Mouse (Mus musculus) cerebellum, postnatal 14 days (tissue): ENCODE measurements at regions not wholly inside any gene's neighbourhood (a gene's known extent, or its start where the extent isn't known, plus 50 kb on each side); places are given as distances from the start of the nearest gene placed in this dataset.
"Not testable (repeated sequence)": the region's sequence is repeated elsewhere in the genome, so short reads cannot be mapped to it uniquely, and the experiment has no call there.

Experiments used
- DNase-seq, 2 experiments: peaks; one replicate each; pipeline ENCODE4 v3.0.0; 2021; ENCODE audit warnings: mixed read lengths in 2 of 2

DNA sequence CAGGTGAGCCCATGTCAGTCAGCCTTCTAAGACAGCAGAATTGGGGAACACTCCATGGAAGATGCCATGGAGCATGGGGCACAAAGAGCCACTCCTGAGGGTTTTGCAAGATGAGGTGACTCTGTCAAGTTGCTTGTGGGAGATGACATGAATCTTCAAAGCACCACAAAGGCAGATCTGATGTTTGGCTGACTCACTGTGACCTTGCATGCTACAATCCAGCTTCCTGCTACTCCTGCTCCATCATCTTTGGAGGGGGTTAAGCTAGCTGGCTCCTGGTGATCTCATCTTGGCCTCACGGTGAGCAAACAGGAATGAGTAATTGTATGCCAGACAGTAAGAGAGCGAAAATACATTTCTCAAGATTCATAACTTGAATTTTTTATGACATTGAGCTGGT is 176.3 kb upstream of the Gm10131 start:
- DNase-seq = no peak

DNA sequence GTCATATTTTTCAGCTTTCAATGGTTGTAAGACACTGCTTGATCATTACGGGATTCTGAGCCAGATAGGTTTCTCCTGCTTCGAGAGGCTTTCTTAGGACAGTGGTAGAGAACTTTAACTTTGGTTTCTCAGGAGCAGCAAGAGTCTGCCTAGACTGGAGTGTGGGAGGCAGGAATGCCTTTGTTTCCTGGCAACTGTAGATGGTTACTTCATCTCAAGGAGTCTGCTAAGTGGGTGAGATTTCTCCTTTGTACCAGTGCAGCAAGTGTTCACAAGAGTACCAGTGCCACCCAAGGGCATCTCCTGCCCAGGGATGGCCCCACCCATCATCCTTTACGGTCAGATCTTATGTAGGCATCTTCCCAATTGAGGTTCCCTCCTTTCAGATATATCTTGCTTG is 173.0 kb upstream of the Gm10131 start:
- DNase-seq = no peak

DNA sequence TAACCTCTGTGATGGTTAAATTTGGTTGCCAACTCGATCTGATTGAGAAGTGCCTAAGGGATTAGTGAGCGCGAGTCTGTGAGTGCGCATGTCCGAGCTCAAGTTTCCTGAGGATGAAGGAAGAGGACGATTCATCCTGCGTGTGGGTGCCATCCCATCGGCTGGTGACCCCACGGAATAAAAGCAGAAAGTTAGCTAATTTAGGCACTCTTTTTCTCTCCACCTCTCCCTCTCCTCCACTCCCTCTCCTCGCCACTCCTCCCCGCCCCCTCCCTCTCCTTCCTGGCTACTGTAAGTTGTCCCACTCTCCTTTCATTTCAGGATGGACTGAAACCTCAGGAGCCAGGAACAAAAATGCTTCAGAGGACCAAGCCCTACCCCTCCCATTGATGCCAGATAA is 168.9 kb upstream of the Gm10131 start:
- DNase-seq = no peak

DNA sequence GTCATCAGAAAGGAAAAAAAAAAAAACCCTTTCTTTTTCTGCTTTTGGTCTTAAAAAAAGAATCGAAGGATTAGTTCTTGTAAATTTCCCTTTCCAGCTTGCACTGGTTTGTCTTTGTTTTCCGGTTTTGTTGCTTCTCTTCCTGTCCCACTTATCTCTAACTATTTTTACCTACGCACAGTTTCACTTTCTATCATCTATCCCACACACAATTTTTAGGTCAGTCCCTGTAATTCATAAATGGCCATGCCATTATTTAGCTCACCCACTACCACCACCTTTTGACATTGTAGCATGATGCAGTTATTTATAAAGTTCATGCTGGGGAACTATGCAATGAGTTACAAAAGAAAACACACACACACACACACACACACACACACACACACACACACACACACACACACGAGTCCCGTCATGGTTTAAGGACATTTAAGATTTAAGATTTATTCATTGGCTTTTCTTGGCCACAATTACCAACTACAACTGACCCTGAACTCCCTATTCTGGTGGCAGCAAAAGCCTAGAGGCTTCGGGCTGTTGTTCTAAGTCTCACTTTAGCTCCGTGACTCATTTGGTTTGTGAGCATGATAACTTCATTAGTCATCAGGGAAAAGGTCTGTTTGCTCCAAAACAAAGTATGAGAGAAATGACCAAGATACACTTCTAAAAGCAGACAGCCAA is 164.6 kb upstream of the Gm10131 start:
- DNase-seq = no peak

DNA sequence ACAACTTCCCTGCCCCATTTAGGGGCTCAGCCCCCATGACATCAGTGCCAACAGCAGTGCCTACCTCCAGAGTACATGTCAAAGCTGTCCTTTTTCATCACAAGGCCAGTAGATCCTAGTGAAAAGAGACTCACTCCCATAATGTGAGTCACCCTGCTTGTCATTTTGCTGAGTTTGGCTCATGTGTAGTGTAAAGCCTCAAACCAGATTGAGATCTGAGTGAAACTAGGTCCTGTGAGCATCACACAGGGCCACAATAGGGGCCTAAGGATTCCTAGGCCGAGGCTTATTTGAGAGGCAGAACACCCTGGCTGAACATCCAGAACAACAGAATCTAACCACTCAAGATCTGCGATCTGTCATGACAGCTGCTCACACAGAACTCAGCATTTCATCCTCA is 163.3 kb upstream of the Gm10131 start:
- not testable (repeated sequence) for DNase-seq

DNA sequence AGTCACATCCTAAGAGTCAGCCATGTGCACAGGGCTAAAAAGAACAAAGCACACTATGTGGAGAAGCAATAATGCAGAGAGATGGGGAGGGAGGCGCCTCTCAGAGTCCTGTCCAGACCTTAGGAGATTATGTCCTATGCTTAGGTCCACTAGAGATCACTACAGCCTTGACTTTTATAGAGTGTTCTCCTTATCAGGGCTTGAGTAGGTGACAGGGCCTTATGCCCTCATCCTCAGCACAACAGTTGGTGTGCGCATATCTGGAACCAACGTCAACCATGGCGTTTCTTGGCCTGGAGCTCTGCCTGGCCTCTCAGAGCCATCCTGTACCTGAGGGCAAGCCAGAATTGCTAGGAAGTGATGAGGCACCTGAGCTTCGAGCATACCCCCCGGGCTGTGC is 162.6 kb upstream of the Gm10131 start:
- no peak for DNase-seq

DNA sequence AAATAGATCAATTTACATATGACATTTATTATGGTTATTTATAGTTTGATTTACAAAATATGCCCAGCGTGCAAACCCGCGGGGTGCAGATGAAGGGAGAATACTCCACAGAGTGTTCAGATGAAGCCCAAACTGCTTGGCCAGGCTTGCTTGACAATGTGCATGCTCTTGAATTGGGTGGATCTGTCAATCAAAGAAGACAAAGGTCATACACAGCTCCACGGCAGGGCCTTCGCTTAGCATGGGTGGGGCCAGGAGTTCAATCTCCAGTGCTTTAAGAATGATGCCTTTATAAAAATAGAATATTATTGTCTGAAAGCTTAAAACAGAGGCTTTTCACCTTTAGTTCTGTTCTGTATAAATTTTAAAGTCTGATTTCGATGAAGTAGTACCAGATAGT is 158.3 kb upstream of the Gm10131 start:
- no peak for DNase-seq

DNA sequence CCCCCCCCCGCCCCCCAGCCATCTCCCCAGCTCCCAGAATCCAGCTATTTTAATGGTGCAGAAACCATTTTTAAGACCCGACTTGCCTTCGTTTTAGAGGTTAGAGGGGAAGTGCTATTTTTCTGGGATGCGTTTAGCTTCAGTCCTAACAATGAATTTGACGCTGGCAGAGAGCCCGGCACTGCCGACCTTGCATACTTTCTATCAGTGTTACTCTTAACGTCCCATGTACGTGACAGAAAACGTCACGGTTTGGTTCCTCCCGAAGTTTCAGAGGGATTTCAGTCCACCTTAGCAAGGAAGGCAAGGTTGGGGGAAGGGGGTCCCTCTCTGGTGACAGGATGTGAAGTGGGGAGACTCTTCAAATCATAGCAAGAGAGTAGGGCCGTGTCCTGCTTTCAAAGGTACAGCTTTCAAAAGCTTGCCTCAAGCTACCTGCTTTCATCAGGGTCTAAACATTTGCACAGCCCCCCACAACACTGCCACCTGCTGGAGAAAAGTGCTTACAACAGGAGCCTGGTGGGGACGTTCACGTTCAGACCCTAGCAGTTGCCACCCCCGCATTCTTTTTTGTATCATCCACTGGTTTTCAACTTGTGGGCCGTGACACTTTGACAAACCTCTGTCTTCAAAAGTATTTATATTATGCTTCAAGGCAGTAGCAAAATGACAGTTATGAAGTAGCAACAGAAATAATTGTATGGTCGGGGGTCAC is 157.4 kb upstream of the Gm10131 start:
- DNase-seq = no peak

DNA sequence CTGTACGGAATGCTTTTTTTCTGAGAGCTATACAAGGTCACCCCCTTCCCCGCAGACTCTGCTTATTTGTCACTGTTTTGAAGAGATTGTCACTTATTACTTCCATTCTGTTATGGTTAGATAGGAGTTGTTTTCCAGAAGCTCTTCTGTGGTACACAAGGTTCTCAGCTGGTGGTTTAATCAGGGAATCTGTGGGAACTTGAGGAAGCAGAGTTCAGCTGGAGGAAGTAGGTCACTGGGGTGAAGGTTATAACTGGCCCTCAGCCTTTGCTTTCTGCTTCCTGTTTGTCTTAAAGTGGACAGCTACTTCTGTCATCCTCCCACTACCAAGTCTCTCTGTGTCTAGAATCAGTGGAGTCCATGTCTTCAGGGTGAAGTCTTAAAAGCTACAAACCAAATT is 143.4 kb upstream of the Gm10131 start:
- no peak for DNase-seq

DNA sequence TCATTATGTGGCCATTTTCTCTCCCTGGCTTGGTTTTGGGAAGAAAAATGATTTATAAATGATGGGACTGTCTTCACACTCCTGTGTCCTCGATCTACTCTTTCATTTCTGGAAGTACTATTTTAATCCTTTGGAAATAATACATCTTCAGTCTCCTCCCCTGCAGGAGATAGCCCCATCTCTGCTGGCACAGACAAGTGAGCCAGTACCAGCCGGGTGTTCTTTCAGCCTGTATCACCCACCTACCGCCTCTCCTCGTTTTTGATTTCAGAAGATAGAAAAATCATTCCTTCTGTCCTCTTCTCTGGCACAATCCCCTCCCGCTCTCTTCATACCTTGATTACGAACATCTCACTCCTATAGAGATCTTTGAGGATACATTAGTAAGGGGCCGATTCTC is 140.4 kb upstream of the Gm10131 start:
- no peak for DNase-seq

DNA sequence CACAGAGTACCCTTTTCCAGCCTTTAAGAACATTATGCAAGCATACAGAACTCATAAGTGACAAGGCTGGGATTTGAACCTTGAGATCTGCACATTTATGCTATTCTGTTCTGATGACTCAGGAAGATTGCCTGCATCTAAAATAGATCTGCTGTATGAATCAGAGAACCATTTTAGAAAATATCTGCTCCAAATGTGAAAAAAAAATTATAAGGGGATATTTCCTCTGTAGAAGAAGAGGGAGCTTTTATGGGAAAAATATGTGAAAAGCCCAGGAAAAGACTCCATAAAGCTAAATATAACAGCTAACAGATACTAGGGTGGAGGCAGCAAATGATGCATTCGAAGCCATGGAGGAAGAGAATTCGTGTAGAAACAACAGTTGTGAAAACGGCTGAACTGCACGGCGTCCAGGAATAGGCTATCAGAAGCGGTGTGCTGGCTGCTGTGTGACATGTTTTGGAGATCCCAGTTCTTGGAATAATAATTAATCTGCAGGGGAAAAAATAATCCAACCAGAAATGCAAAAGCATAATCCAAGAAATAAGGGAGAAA is 127.9 kb upstream of the Gm10131 start:
- DNase-seq = no peak

DNA sequence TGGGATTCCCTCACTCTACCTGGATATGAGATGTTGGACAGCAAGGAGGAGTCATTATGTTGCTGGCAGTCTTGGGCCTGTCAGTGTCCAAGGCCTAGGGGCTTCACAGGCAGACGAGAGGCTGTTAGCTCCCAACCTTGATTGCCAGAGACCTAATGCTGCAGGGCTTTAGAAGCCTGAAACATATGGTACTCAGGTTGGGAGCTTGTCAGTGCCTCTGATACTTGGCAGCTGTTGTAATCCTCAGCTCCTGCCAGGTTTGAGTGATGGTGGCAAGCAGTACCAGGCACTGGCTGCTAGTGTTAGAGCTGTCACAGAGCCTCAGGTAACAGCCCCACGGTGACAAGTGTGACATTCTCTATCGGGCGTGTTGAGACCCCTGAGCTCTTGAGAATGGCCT is 122.2 kb upstream of the Gm10131 start:
- DNase-seq = peak; percentile 78 to 88

DNA sequence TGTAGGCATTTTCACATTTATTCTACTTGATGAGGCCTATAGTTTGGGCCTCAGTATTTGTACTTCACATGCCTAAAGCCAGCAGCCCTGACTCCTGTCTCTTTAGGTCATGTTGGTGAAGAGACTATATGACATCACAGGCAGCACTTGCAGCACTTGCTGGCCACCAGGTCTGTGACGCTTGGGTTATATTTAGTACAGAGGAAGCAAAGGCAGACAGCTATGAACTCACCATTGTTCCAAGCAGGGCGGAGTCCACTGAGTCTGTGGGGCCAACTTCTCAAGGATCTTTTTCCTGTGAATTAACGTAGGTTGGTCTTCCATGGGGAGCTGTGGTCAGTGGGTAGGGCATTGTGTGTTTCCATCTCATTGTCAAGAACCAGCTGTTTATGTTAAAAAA is 117.9 kb upstream of the Gm10131 start:
- DNase-seq = no peak

DNA sequence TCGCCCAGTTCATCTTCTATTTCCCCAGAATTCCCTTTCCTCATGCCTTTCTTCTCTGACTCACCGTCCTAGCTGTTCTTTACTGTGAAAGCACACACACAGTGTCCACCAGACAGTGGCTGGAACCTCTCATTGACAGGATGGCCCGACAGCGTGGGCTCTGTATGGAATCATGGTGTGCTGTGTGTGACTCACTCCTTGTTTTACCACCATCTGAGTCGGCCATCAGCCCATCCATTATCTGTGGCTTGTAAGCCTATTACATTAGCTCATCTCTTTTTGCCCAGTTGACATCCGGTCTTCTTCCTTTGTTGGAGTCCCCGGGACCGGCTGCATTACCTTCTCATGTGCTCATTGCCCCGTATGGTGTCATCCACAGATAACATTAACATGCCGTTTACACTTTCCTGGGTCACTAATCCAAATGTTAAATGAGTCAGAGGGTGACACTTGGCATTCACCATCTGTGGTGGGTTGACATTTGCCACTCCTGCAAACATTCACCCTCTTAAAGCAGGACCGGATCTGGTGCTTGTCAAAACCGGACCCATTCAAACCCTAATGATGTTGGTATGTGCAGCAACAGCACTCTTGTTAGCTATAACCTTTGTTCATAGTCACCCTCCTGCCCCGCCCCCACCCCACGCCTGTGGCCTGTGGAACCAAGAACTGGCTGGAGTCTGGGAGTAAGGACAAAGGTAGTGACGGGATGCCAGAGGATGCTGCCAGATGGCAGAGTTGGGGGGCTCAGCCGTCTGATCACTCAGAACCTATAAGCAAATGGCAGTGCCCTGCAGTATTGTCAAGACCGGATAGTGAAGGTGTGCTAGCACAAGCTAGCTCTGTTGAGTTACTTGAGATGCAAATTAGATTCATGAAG is 113.7 kb upstream of the Gm10131 start:
- DNase-seq = peak; percentile 27 to 37

DNA sequence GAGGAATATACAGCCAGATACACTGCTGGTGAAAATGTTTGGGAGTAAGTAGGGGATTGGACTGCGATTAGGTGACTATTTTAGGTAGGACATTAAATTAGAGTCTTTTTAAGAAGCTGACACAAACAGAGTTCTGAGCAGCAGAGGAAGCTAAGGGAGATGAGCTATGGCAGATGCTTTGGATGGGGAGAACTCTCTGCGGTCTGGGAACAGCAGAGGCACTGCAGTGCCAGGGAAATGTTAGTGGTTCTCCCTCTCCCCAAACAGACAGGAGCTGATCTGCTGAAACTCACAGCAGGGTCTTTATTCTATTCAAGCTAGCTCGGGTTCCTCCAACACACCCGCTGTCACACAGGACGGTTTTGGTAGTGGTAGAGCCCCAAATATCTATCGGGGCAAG is 110.7 kb upstream of the Gm10131 start:
- no peak for DNase-seq
